Mouse (Mus musculus) cerebellum, adult 2 months (tissue): ENCODE results near the gene Ntrk2. TPM values are rescaled to one million over a fixed set of nuclear protein-coding genes. Genes with fewer than 3 reads are reported as not detected.

Experiments used
- DNase-seq, 2 experiments: peaks; one replicate each; pipeline ENCODE4 v3.0.0; 2021
- H3K27ac ChIP-seq: fragments of 200-500 bp; 2 replicates; pipeline ENCODE4 v1.5.1; 2012; ENCODE audit warnings: low read length, control low read depth, inconsistent platforms; ENCODE audit not compliant: insufficient read depth
- H3K27me3 ChIP-seq: fragments of 200-500 bp; 2 replicates; pipeline ENCODE4 v1.6.1; 2012; ENCODE audit warnings: inconsistent platforms, mild to moderate bottlenecking, low read length, moderate library complexity; ENCODE audit not compliant: control insufficient read depth, insufficient read depth
- H3K4me1 ChIP-seq: fragments of 200-500 bp; 2 replicates; pipeline ENCODE4 v1.6.1; 2011; ENCODE audit warnings: low read length; ENCODE audit not compliant: control insufficient read depth, insufficient read depth
- H3K4me3 ChIP-seq: fragments of 200-500 bp; replicated peaks from 2 replicates; pipeline ENCODE3; 2011; ENCODE audit warnings: mild to moderate bottlenecking, low read depth, low read length, control low read depth; ENCODE audit not compliant: insufficient read depth
- CTCF ChIP-seq: fragments of 200-500 bp; IDR thresholded peaks from 2 replicates; pipeline ENCODE4 v1.5.1; 2011; ENCODE audit warnings: low read depth, mild to moderate bottlenecking, control low read depth, low read length, moderate library complexity, borderline replicate concordance; ENCODE audit not compliant: insufficient read depth
- POLR2A ChIP-seq: fragments of 200-500 bp; IDR thresholded peaks from 2 replicates; pipeline ENCODE4 v1.6.1; 2011; ENCODE audit warnings: low read length, control low read depth, borderline replicate concordance; ENCODE audit not compliant: insufficient read depth
- WGBS: fragments of 180-500 bp; shearing (Covaris S2); methylation state at CpG from one replicate; pipeline ENCODE4 v1.1.7; 2018; 5-methylcytosine and 5-hydroxymethylcytosine counted together
- polyA plus RNA-seq: library from polyadenylated mRNA; depleted of rRNA; stranded (reverse); fragments of >200 nt; gene quantifications from 2 replicates; pipeline ENCODE4 v1.2.3, GENCODE M21; 2012

The Ntrk2 gene
- polyA plus RNA-seq, 1 experiment, result 136 TPM

GRCm38 (mm10) chr13:58999373-59000053, 193.1 kb downstream of the Ntrk2 start:
- no peak for TF ChIP-seq CTCF
- no peak for TF ChIP-seq POLR2A
- H3K4me1 ChIP-seq, result no peaks in the 10 kb centered on the region
- H3K27ac ChIP-seq, result no peak overlapping the region
- H3K4me3 ChIP-seq, result no peak overlapping the region
- H3K27me3 ChIP-seq, result no peaks in the 10 kb centered on the region
- DNase-seq, result no peak
- WGBS, result 72% methylated on average over 11 of the region's 11 CpGs

GRCm38 (mm10) chr13:59002943-59003806, 196.8 kb downstream of the Ntrk2 start:
- Histone ChIP-seq H3K4me3 (no peak overlapping the region), H3K27me3 (no peaks in the 10 kb centered on the region), H3K27ac (no peak overlapping the region), H3K4me1 (no peaks in the 10 kb centered on the region)
- no peak for TF ChIP-seq CTCF
- TF ChIP-seq POLR2A, result no peak
- WGBS, result 77% methylated on average over 12 of the region's 12 CpGs
- DNase-seq, result no peak

GRCm38 (mm10) chr13:59003807-59004173, 197.4 kb downstream of the Ntrk2 start:
- H3K27me3 ChIP-seq, result no peaks in the 10 kb centered on the region
- no peak overlapping the region for H3K4me3 ChIP-seq
- no peaks in the 10 kb centered on the region for H3K4me1 ChIP-seq
- H3K27ac ChIP-seq, result no peak overlapping the region
- 84% methylated on average over 6 of the region's 6 CpGs for WGBS
- TF ChIP-seq POLR2A (no peak), CTCF (no peak)
- DNase-seq, result no peak

- no peak for DNase-seq
- no peaks in the 10 kb centered on the region for H3K27me3 ChIP-seq
- H3K4me1 ChIP-seq, result no peaks in the 10 kb centered on the region
- H3K27ac ChIP-seq, result no peak overlapping the region
- WGBS, result 83% methylated on average over 6 of the region's 6 CpGs
- H3K4me3 ChIP-seq, result no peak overlapping the region
- TF ChIP-seq CTCF, result no peak
- no peak for TF ChIP-seq POLR2A
These were observed 198.2 kb downstream of the Ntrk2 start for GRCm38 (mm10) chr13:59004579-59004978.

- Histone ChIP-seq H3K4me1 (peaks cover 2% of the 10 kb centered on the region; the same call in 1 of the 2 replicates), H3K27me3 (no peaks in the 10 kb centered on the region), H3K4me3 (no peak overlapping the region), H3K27ac (no peak overlapping the region)
- DNase-seq, result no peak
- no peak for TF ChIP-seq CTCF
- no peak for TF ChIP-seq POLR2A
- WGBS, result 87% methylated on average over 5 of the region's 5 CpGs
These were observed 203.5 kb downstream of the Ntrk2 start for GRCm38 (mm10) chr13:59009855-59010254.

- TF ChIP-seq CTCF, result no peak
- no peak for TF ChIP-seq POLR2A
- Histone ChIP-seq H3K4me3 (peak overlapping the region; percentile 51), H3K4me1 (peaks cover 3% of the 10 kb centered on the region; the same call in 1 of the 2 replicates), H3K27me3 (no peaks in the 10 kb centered on the region), H3K27ac (no peak overlapping the region)
- DNase-seq, result peak; percentile 38 to 48
- WGBS, result 8% methylated on average over 16 of the region's 16 CpGs
These were observed 204.6 kb downstream of the Ntrk2 start for GRCm38 (mm10) chr13:59010893-59011529.

- DNase-seq, result peak; percentile 72 to 76
- no peak for TF ChIP-seq POLR2A
- TF ChIP-seq CTCF, result no peak
- Histone ChIP-seq H3K4me1 (peaks cover 5% of the 10 kb centered on the region; the same call in 1 of the 2 replicates), H3K27me3 (no peaks in the 10 kb centered on the region), H3K4me3 (peak overlapping the region; percentile 51), H3K27ac (no peak overlapping the region)
- 2% methylated on average over 15 of the region's 15 CpGs for WGBS
These were observed 205.1 kb downstream of the Ntrk2 start for GRCm38 (mm10) chr13:59011530-59011903.
